Mouse (Mus musculus) heart, postnatal 25 days (tissue): ENCODE measurements at regions not wholly inside any gene's neighbourhood (a gene's known extent, or its start where the extent isn't known, plus 50 kb on each side); places are given as distances from the start of the nearest gene placed in this dataset.
"Not testable (repeated sequence)": the region's sequence is repeated elsewhere in the genome, so short reads cannot be mapped to it uniquely, and the experiment has no call there.

ENCODE experiments used
- DNase-seq: peaks from one replicate; pipeline ENCODE4 v3.0.0; 2022; ENCODE audit warnings: low spot score
- intact Hi-C: fragments of 180-260 bp; cut with DNase I; formaldehyde crosslinking; loops from one replicate; pipeline ENCODE4 v1.15.1; 2025

DNA sequence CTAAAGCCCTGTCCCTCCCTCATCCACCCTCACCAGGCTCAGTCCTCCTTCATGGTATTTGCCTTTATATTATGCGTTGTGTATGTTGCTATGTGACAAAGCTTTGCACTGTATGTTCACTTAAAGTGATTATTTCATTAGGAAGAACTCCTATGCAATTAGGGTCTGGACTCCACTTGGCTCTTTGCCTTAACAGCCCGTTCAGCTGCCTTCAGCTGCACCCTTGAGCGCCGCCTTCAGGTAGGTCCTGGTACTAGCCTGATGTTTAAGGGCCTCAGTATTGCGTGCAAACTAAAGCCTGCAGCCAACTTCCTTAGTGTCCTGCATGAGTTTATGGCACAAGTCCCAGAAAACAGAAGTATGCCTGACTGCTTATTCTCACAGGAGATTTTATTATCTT is 101.9 kb upstream of the Rasgrp1 start:
- DNase-seq, result no peak
- intact Hi-C loops, result no loop called here

DNA sequence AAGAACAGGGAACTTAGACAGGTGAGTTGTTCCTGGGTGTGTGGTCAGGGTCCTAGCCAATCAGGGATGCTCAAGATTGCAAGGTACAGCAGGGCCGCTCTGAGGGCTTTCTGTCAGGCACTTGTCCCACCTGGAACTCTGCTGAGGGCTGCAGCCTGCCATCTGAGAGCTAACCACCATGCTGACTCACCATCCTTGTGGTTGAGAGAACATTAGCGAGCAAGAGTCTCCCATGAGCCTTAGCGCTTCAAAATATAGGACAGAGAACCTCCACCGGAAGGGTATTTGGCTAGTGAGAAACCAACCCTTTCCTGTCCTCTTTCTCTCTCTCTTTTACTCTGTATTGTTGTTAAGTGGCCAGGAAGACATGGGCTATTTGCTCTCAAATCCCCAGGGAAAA is 104.1 kb upstream of the Rasgrp1 start:
- no peak for DNase-seq
- intact Hi-C loops, result no loop called here

DNA sequence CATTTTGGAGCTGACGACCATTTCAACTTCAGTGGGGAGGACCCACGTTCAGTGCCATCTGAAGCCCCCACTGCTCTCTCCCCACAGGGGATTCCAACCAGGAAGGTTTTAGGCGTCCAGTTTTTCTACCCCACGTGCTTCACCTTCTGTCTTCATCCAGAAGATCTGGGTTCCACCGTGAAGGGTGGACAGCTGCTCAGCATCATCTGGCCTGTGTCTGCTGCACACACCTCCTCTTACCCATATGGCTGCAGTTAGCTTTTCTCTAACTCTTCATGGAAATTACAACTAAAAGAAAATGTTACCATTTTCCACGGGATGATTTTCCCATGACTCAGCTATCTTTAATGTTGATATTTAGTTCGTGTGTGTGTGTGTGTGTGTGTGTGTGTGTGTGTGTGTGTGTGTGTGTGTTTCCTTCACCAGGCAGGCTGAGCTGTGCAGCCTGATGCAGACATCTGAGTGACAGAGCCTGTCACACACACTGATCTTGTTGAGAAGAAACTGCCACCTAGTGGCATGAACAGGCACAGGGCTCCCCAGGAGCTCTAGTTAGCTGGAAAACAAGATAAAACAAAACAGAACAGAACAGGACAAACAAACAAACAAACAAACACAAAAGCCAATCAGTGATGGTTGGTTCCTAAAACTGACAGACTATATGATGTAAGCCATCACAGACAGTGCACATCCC is 107.5 kb upstream of the Rasgrp1 start:
- no peak for DNase-seq
- intact Hi-C loops, result loop anchor here (10.0 kb wide), 1 partner anchor 794 kb away; no protein-coding TSS in a partner anchor

DNA sequence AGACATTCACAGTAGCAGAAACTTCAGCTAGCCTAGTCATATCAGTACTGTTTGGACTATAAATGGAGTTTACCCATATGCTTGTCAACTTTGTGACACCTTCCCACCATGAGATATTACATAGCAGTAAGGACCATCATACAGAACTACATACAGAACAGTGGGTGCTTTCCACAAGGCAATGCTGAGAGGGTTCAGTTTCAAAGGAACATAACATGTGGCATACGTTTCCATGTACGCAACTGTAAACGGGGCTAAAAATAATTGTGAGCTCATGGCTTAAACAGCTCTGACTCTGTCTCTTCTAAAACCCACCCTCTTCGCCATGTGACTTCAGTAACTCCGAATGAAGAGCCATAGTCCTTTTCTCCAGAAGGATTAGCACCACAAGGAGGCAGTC is 109.0 kb upstream of the Rasgrp1 start:
- intact Hi-C loops, result loop anchor here (10.0 kb wide), 1 partner anchor 793 kb away; no protein-coding TSS in a partner anchor
- DNase-seq, result no peak

DNA sequence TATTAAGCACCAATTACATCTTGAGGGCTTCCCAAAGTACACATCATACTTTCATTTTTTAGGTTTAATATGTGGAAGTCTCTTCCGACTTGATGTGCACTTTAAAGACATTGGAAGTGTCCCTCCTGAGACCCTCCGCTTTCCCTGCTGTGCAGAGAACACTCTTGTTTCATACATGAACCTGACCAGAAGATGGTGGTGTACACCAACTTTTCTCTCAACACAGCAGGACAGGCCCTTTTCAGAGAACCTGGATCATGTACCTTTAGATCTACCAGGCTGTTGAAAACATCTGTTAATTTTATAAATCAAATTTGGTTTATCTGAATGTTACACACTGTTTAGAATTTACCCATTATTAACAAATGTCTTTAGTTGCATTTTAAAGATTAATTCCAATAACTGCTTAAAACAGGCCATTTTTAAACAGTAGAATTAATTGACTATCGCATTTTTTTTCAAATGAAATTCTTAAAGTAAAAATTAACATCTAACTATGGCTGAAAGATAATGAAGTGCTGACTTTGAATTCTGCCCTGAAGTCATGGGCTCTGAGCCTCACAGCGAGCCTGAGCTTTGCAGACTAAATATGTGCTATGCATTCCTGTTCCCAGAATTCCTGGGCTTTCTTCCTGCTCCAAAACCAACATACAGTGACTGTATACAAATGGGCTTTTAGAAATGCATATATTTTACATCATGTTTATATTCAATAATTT is 112.4 kb upstream of the Rasgrp1 start:
- DNase-seq, result no peak
- intact Hi-C loops, result loop anchor here (10.0 kb wide), 1 partner anchor 790 kb away; no protein-coding TSS in a partner anchor

DNA sequence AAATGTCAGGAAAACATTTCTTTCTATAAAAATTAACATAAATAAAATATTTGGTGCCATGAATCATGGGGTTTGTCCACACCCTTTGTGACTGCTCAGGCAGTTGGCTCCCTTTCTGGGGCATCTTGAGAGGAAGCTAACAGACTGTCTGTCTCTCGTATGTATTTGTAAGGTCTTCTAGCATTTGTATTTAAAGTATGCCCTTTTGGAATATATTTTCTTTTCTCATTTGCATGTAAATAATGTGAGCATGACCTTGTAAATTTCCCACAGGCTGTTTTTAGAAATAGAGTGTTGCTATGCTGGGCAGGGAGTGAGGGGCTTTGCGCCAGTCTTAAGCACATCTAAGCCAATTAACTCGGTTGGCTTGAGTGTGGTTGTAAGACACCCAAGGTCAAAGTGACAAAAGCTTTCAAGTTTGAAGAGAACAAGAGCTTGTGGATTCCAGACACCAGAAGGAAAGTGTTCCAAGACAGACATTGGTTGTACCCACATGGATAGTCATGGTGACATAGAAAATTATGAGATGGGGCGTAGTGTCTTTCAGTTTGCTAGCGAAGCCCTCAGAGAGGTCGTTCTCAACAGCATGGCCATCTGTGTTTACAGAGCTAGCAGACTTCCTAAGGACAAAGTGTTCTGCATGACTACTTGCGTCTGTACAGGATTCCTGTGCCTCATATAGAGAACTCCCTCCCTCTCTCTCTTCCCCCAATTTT is 113.1 kb upstream of the Rasgrp1 start:
- intact Hi-C loops, result loop anchor here (10.0 kb wide), 1 partner anchor 789 kb away; no protein-coding TSS in a partner anchor
- DNase-seq, result no peak

DNA sequence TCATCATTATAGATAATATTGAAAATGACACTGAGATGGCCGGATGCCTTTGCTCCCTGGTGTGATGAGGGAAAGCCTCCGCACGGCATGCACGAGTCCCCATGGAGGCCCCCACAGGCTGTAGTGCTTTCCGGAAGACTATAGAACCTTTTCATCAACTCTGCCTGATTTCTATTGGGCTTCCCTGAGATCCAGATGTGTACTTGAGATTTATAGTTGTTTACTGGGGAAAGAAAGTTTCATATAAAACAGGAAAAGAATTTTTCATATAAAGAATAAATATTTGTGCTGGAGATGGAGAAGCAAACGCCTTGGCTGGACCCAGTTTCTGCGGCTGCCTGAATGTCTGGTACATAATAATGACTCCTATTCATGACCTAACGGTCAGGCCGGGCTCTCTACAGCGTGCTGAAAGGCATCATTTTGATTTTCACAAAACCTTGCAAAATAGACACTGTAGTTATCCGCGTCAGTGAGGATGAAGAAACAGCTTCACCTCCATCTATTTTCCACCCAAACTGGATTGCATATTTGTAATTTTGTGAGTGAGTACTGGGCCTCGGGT is 113.7 kb upstream of the Rasgrp1 start:
- intact Hi-C loops, result loop anchor here (10.0 kb wide), 1 partner anchor 788 kb away; no protein-coding TSS in a partner anchor
- DNase-seq, result no peak

DNA sequence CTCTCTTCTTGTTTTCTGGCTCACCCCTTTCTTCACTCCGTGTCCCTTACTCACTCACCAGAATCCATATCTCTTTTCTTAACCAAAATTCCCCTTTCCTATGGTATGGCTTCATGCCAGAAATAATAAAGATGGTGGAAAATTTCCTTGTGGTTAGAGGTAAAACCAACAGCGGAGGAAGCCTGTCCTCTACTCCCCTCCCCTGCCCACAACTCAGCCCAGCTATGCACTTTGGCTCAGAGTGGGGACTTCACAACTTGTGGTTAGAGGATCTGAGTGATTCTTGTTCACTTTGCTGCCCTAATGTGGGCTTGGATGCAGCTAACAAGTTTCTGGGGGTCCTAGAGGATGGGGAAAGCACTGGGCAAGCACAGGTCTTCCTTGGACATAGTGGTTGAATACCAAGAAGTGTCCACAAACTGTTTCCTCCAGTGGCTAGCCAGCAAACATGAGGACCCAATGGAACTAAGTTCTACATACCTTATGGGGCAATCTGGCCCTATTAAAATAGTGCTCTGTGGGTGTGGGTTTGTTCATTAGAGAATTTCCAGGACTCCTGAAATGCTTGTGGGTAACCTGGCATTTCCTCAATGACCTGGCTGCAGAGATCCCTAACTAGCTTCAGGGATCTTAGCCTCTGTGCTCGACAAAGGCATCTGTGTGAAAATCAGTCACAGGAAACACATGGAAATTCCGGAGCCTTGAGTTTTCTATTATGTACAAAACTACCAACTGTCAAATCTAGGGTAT is 118.9 kb upstream of the Rasgrp1 start:
- DNase-seq, result no peak
- intact Hi-C loops, result no loop called here

DNA sequence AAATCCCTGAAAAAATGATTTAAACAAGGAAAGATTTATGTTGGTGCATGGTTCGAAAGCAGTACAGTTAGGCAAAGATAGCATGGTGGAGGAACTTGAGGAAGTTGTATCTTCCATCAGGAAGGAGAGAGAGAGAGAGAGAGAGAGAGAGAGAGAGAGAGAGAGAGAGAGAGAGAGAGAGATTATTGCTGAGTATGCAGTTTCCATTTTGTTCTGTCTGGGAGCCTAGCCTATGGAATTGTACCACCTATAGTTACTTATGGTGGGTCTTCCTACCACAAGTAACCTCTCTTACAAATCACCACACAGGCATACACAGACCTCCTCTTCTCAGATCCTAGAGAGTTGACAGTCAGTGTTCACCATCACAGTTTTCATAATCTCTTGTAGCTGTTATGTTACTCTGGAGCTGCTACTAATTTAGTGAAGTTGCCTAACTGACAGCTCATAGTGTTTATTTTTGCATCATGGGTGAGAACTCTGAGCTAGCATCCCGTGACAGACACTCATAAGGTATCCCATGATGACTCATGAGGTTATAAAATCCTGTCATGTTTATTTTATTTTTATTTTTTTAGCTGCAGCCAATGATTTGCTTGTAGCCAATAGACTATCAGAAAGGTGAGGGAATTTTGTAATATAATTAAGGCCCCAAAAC is 132.2 kb upstream of the Rasgrp1 start:
- intact Hi-C loops, result no loop called here
- DNase-seq, result no peak

DNA sequence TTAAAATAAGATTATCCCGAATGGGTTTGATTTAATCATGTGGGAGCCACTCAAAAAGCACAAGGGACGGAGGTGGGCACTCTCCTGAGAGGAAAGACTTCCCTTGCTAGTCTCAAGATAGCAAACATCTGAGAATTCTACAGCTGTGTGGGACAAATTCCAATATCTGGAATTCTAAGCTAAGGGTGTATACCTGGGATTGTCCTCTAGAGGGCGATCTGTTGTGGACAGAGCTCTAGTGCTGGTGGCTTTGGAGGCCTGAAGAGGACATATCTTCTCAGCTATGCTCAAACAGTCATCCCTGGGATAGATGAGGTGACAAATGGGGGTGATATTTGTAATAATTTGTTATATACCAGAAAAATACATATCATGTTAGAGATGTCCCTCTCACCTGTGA is 132.8 kb upstream of the Rasgrp1 start:
- intact Hi-C loops, result no loop called here
- no peak for DNase-seq

DNA sequence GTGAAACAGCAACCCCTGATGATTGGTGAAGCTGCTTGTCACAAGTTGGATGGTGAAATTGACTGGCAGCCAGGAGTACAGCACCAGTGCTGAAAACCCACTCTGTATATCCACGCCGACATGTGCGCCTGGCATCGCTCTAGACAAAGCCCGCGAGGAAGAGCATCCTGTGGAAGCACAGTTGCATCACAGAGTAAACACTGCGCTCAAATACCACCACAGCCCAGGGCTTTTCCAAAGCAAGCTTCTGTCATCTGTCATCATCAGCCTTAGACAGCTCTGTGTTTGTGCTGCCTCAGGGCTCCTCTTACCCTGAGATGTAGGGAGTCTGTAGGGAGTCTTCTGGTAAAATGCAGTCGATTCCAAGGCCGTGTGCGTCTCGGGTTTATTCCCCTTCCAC is 134.7 kb upstream of the Rasgrp1 start:
- intact Hi-C loops, DNase-seq: not testable (repeated sequence)

DNA sequence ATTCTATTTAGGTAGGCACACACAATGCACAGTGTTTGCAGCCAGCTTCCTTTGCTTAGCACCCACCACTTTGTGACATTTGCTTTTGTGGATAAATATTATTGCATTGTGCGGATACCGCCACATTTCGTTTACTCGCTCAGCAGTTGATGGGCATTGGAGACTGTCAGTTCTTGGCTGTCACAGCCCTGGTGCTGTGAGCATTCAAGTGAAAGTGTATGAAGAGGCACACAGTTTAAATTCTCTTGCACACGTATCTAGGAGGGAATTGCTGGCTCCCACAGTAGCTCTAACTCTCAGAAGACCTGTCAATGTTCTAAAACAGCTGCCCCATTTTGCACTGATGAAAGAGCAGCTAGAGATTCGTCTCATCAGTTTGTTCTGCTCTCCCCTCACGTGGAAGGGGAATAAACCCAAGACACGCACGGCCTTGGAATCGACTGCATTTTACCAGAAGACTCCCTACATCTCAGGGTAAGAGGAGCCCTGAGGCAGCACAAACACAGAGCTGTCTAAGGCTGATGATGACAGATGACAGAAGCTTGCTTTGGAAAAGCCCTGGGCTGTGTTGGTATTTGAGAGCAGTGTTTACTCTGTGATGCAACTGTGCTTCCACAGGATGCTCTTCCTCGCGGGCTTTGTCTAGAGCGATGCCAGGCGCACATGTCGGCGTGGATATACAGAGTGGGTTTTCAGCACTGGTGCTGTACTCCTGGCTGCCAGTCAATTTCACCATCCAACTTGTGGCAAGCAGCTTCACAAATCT is 136.6 kb upstream of the Rasgrp1 start:
- DNase-seq, intact Hi-C loops: not testable (repeated sequence)

DNA sequence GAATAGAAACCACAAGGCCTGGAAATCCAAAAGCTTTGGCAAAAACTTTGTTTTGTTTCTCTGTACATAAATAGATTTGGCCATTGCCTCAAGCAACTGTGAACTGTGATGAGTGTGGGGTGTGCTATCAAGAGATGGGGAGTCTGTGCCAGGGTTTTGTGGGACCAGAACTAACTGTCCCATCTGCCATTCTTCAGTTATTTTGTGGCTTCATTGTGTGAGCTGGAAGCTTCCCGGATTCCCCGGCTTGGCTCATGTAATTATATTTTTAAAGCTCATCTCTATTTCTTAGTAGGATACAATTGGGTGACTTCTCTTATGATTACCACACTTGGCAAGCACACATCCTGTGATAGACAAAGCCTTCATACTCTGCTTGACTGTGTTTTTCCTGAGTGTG is 143.6 kb upstream of the Rasgrp1 start:
- no peak for DNase-seq
- intact Hi-C loops, result no loop called here

DNA sequence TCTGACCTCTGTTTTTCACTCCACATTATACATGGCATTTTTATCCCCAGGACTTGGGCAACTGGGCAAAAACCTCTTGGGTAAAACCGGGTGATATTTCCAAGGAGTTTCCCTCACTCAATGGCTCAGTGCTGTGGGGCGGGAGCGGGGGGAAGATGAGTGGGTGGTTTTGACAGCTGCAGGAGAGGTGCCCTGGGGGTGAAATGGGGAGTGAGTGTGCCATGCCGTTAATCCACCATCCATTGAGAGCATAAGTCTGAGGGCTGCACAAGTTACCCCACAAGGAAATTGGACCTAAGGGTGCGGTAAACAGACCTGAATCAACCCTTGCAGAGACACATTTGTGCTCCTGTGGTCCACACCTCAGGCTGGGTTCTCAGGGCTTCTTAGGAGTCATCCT is 155.8 kb upstream of the Rasgrp1 start:
- no peak for DNase-seq
- intact Hi-C loops, result no loop called here

DNA sequence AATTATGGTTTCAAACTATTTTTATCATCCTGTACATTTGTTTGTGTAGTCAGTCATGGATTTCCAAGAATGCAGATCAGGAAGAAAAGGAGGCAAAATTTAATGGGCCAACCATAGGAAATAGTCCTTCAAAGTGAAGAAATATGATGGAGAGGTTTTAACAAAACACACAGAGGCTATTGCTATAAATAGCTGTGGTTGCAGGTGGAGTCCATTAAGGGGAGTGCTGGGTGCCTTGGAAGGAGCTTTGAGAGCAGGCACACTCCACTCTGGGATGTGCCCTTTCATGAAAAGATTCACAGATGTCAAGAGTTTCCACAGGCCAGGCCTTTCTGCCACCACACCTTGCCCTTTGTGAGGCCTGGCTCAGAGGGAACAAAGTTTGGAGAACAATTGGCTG is 159.8 kb upstream of the Rasgrp1 start:
- DNase-seq, result no peak

DNA sequence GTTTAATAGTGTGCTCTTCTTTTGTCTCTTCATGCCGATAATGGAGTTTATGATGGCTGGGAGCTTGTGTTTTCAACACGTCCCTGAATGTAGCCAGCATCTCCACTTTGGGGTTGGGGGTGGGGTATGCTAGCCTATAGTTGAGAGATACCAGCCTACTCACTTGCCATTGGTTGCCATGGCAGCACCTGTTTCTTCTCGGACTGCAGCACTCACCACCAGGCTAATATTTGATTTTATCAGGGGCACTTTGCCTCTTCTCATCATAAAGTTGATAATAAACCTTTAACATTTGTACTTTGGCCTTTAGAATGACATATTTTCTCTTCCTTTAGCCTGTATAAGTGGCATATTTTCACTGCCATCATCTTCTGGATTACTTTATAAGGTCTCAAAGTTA is 168.9 kb upstream of the Rasgrp1 start:
- no peak for DNase-seq
- intact Hi-C loops, result no loop called here

More for the DNA sequence above, 159.8 kb upstream of the Rasgrp1 start:
- intact Hi-C loops, result no loop called here

DNA sequence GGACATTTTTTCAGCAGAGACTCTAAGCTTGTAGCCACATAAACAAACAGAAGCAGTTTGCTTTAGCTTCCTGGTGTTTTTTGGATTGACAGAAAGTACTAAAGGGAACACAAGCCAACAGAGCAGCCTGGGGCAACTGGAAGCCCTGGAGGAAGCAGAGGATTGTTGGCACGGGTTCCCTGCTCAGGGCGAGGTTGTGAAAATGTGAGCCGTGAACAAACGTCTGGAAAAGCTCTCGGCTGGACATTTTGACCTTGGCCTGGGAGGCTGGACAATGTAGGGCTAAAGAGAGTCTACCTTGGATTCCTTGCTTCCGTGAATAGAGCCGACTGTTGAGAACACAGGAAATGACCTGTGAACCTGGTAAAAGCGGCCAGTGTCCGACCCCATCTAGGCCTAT is 169.8 kb upstream of the Rasgrp1 start:
- intact Hi-C loops, result no loop called here
- DNase-seq, result no peak

DNA sequence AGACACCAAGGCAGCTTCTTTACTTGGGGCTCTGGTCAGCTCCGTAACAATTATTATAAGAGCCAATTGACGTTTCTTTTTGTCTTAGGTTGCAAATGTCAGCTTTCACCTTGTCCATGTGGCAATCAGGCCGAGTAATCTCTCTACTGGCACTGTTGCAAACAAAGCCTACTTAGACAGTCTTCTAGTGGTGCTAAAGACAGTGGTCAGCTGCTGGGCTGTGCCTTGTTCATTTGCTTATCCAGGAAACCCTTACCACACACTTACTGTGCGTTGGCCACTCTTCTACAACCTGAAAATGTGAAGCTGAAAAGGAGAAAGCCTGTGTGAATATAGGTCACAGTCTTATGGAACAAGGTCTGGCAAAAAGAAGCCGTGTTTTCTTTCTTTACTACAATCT is 181.6 kb upstream of the Rasgrp1 start:
- intact Hi-C loops, result no loop called here
- no peak for DNase-seq

DNA sequence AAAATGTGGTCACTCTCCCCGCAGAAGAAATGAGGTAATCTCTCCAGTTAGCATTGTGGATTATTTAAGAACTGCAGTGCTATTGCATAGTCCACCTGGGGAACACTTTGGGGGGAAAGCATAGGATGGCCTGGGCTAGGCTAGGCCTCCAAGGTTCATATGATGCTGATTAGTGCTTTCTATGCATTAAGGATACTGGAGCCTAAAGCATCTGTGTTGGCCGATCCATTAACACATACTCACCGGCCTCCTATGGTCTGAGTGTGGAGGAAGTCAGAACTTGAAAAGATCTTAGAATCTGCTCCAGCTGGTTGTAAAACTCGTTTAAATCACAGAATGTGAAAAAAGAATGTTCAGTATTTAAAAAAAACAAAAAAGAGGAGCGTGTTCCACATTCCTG is 196.1 kb upstream of the Rasgrp1 start:
- no peak for DNase-seq

More for the DNA sequence above, 196.1 kb upstream of the Rasgrp1 start:
- intact Hi-C loops, result no loop called here
